Mouse (Mus musculus): ENCODE measurements around the gene Mrpl49.

Gene Mrpl49

DNA sequence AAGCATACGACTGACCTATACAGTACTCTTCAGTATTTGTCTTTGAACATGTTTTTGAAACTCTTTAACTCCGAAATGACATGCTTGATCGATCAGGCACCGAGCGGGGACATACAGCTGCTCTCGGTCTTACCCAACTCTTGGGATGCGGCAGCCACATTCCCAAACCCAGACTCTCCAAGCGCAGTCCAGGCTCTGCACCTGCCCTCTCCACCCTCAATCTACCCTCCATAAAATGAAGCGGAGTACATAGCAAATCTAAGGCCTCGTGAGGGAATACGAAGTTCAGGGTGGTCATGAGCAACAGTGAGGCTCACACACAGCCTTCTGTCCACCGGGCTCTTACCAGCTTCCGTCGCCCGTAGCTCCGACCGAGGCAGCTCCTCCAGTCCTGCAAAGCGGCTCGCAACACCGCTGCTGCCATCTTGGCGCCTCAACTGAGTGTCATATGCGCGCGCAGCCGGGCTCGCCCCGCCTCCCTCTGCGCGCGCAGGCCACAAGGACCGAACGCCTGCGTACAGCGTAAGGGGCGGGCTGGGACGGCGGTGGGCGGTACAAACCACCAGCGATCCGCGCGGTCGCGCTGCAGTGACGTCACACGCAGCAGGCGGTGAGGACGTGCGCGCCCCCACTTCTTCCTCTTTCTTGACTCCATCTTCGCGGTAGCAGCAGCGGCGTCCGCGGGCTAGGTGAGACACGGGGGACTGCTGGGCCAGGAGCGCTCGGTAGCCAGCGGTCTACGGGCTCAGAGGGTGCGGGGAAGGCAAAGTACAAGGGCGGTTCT lies at the start of gene Mrpl49, which contains the start of gene Fau:
Gene Mrpl49 (minus strand): TSS at position 473 of the 784 bp plus-strand sequence.
Gene Fau (plus strand): TSS at position 532 of the 784 bp plus-strand sequence.
- peak; percentile 100 for DNase-seq (ENCODE audit: low read depth, low spot score)

DNA sequence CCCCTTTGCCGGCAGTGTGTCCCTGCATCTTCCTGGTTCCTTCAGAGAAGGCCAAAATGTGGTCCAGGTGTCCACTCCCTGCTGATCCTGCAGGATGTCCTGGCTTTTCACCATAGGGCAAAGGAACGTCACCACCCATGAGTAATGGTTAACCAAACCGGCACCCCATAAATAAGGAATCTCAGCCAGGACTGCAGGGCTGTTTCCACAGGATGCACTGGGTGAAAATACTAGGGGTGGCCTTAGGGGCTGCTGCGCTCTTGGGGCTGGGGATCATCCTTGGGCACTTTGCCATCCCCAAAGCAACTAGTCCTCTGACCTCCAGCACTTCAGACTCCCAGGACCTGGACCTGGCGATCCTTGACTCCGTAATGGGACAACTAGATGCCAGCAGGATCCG lies 48.0 kb upstream of the Mrpl49 start, which contains the start of gene Naaladl1:
Gene Naaladl1 (plus strand): TSS at position 197 of the 400 bp plus-strand sequence.
- DNase-seq (ENCODE audit: low read depth, low spot score) = no peak

DNA sequence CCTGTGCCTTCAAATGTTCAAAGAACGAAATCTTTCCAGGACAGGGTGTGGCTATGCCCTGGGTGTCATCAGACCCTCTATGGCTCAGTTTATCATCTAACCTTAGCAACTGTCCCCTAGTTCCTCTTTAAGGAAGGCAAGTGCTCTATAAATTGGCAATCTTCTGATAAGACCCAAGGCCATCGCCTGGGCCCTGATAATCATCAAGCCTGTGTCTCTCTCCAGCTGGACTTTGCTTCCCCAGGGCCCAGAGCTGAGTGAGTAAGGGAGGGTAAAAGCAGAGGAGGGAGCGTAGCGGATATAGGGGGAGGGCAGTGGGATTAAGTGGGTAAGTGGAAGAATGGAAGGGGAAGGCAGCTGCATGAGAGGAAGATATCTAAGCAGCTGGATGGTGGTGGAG lies 46.9 kb upstream of the Mrpl49 start:
- DNase-seq (ENCODE audit: low read depth, low spot score) = no peak

DNA sequence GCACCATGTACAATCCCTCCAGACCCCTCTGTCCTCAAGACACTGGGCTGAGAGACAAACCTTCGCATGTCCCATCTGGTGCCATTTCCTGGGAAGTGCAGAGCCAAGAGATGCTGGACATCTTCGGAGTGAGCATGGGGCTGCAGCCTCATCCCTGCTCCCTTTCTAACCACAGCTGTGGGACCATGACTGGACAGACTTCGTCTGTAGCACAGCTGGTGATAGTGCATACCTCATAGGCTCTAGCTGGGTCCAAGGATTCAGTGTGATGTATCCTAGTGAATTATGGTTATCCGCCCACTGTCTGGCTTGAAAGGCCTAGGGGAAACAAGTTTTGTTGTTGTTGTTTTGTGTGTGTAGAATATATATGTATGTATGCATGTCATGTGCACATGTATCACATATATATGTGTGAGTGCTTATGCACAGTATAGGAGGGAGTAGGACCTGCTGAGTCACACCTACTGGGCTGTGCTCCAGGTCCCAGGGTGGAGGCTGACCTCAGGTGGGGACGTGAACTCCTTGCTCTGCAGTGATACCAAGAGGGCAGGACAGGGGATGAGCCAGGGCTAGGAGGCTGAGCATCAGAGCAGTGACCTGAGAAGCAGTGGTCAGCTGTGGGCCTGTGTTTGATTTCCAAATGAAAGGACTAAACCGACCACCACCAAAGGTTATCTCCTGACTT lies 44.7 kb upstream of the Mrpl49 start:
- DNase-seq (ENCODE audit: low read depth, low spot score) = no peak

DNA sequence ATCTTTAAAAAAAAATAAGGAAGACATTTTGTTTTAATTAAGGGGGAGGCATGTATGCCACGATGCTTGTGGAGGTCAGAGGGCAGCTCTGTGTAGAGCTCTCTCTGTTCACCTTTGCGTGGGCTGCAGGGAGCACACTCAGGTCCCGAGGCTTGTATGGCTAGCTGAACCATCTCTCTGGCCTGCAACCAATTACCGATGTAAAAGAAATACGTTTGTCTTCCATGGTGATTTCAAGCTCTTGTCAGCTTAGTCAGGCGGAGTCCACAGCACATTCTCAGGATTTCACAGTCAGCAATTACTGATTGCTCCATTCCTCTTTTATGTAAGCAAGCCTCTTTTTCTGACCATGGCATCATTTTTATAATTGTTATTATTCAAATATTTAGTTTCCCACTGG lies 43.6 kb upstream of the Mrpl49 start:
- no peak for DNase-seq (ENCODE audit: low read depth, low spot score)

DNA sequence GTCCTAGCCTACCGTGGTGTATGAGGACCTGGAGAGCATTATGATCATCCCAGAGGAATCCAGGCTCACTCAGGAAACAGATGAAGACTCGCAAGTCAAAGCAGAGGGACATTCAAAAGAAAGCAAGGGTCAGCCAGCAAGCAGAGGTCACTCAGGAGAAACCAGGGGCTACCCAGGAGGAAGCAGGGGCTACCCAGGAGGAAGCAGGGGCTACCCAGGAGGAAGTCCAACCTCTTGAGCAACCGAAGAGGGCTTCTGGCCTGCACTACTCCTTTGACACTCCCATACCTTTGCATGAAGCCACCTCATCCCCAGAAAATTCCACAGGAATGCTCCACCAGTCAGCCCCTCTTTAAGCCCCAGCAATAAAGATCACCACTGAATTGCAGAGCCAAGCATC lies 40.3 kb upstream of the Mrpl49 start:
- no peak for DNase-seq (ENCODE audit: low read depth, low spot score)

DNA sequence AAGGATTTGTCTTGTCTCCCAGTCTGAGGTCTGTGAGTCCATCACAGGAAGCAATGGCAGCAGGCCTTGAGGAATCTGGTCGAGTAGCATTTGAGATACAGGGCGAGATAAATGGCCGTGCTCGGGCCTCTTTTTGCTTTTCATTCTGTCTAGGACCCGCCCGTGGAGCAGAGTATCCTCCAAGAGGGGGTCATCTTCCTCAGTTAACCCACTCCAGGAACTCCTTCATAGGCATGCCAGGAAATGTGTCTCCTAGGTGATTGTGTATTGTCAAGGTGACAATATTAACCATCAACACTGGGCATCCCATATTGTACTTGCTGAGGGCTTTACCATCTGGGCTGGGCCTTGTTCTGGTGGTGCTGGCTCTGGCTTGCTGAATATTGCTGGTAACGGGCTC lies 36.5 kb upstream of the Mrpl49 start, which contains the start of gene AC131692.1:
Gene AC131692.1 (plus strand): TSS at position 301 of the 400 bp plus-strand sequence.
- DNase-seq (ENCODE audit: low read depth, low spot score) = no peak

DNA sequence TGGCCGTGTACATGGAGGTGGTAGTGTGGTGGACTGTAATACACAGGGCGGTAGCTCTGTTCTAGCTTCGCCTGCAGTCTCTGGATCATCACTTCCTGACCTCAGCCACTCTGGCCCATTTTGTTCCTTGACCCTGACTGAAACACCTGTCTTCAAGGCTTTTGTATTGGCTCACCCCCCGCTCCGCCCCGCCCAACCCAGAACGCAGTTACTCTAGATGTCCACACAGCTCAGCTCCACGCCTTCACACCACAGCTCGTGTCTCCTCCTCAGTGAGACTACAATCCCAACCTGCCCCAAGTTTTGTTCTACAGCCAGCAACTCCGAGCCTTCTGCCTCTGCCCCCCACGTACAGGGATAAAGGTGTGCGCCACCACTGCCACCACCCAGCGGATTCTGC lies 31.3 kb upstream of the Mrpl49 start:
- DNase-seq (ENCODE audit: low read depth, low spot score) = no peak

DNA sequence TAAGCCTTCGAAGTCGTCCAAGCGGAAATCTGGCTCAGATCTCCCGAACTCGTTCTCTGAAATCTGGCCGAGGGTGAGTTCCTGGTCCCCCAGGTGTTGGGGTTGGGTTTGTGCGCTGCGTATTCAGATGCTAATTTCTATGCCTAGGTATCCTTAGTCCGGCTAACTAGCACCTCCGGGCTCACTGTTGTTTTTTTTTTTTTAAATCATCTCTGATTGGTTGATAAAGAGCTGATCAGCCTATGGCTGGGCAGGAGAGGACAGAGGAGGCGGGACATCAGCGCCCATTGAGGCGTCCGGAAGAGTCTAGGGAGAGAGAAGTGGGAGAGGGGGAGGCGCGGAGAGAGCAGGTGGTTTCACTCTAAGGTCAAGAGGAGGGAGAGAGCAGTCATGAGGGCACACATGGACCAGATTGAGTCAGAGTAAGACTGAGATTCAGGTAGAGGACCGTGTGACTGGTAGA lies 27.9 kb upstream of the Mrpl49 start:
- peak; percentile 83 for DNase-seq (ENCODE audit: low read depth, low spot score)

DNA sequence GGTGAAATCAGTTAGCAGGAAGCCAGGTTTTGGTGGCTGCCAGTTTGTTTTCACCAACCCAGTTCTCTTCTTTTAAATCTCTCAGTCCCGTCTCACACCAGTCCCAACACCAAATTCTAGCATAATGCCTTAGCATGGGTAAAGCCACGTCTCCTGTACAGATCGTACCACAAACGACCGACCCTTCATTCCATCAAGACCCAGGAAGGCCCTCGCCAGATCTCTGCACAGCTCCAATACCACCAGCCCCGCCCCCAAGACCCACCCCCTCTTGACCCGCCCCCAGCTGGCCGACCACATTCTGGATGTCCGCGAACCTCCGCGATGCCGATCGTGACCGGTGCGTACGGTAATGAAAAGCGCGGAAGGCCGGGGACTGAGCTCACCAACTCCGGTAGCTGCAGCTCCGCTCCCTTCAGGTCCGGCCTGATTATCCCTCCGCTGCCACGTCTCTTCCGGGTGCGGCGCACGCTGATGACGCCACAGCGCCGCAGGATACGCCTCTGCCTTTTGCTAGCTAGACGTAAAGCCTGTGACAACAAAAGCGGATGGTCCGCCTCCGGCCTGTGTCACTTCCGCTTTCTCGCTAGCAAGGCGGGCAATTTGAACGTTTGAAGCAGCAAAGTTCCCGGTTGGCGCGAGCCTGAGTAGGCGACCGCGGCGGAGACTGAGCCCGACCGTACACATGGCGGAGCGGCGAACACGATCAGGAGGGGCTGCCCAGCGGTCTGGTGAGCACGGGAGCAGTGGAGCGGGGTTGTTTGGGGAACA lies 27.1 kb upstream of the Mrpl49 start, which contains the start of the genes Zfpl1 and Cdca5:
Gene Zfpl1 (minus strand): TSS at position 479 of the 771 bp plus-strand sequence.
Gene Cdca5 (plus strand): TSS at position 506 of the 771 bp plus-strand sequence.
- DNase-seq (ENCODE audit: low read depth, low spot score) = peak; percentile 99

DNA sequence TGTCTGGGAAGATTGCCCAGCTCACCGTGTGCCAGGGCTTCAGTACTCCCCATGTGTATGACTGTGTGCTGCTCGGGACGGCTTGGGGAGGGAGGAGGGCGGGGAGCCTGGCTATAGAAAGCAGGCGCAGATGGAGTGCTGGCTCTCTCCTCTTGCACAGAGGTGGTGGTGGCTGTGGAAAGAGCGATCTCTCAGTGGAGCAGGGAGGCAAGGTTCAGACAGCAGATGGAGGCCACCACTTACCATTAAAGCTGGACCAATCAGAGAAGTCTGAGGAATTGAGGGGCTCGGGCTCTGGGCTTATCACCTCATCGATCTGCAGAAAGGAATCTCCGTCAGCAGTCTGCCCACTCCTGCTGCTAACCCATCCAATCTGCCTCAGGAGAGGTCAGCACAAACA lies 24.6 kb upstream of the Mrpl49 start, which contains the start of gene Gm28374:
Gene Gm28374 (minus strand): TSS at position 101 of the 400 bp plus-strand sequence.
- no peak for DNase-seq (ENCODE audit: low read depth, low spot score)

DNA sequence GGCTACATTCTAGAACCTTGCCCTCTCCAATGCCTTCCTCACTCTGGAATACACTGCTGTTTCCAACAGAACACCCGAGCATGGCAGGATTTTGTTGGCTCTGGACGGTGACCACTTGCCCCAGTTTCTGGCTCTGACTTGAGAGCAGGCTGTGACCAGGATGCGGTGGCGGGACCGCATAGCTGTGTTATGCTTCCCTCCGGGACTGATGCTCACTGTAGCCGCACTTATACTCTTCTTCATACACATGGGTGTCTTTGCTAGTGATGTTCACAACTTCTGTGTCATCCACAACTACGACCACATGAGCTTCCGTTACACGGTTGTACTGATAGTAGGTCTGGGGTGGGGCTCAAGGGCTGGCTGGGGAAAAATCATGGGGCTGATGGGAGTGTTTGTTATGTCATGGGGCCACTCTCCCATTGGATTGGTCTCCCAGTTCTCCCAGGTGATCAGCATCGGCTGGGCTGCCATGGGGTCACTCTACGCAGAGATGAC lies 22.4 kb upstream of the Mrpl49 start, which contains the start of gene Tmem262:
Gene Tmem262 (plus strand): TSS at position 51 of the 498 bp plus-strand sequence.
- DNase-seq (ENCODE audit: low read depth, low spot score) = no peak

DNA sequence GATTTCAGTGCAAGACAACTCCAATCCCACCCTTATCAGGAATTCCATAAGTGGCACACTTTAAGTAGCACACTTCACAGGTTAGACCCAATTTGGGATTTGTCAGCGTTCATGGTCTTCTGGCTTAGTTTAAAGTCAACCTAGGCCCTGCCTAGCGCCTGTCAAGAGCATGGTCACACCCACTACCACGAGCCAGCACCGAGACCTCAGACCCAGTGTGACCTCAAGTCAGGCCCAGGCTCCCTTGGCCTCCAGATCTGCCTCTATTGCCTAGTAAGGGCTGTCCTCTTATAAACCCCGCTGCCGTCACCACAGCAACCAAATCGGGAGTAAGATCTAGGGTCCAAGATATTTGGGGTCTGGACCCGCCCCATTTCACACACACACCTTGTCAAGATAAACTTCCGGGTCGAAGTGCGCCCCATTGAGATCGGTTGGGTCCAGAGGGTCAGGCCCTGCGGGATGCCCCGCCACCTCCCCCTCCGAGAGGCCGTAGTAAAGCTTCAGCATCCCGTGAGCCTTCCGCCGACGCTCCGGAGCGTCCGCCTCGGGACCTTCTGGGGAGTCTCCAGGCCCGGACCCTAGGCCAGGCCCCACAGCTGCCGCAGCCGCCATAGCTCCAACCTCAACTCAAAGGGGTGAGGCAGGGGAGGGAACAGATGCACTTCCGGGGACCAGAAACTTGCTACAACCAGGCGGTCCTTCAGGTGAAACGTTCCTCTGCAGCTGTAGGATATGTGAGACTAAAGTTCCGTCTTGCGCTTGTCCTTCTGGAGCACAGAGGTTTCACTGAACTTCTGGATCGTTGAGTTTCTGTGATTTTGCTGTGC lies 19.2 kb upstream of the Mrpl49 start, which contains the start of gene Vps51:
Gene Vps51 (minus strand): TSS at position 668 of the 830 bp plus-strand sequence.
- DNase-seq (ENCODE audit: low read depth, low spot score) = peak; percentile 94

DNA sequence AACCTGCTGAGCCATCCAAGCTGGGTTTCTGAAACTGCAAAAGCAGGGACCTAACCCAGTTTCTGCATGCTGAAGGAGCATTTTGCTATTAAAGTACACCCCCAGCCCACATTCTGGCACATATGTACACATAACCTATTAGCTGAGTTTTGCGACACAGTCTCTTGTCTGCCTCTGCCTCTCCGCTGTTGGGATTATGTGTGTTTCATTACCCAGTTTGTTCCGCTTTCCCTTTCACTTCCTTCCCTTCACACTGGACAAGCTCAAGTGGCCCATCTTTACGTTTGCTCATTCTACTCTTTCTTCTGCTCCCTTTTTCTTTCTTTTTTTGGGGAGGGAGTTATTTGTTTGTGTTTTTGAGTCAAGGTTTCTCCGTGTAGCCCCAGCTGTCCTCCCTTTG lies 16.3 kb upstream of the Mrpl49 start:
- no peak for DNase-seq (ENCODE audit: low read depth, low spot score)

DNA sequence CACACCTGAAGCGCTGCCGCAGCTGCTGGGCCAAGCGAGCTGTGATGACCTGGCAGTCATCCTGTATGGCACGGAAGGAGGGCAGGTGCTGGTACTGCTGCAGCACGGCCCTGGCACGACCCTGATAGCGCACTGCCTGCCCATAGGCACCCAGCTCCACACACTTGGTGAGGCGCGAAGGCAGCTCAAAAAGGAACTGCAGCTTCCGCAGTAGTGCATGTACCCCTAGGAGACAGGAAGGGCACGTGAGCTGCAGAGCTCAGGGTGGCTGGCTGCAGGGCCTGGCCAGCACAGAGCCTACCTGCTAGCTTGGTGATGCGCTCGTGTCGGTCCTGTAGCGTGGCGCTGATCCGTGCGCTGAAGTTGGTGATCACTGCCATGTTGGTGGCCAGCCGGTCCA lies 13.7 kb upstream of the Mrpl49 start:
- DNase-seq (ENCODE audit: low read depth, low spot score) = peak; percentile 33

DNA sequence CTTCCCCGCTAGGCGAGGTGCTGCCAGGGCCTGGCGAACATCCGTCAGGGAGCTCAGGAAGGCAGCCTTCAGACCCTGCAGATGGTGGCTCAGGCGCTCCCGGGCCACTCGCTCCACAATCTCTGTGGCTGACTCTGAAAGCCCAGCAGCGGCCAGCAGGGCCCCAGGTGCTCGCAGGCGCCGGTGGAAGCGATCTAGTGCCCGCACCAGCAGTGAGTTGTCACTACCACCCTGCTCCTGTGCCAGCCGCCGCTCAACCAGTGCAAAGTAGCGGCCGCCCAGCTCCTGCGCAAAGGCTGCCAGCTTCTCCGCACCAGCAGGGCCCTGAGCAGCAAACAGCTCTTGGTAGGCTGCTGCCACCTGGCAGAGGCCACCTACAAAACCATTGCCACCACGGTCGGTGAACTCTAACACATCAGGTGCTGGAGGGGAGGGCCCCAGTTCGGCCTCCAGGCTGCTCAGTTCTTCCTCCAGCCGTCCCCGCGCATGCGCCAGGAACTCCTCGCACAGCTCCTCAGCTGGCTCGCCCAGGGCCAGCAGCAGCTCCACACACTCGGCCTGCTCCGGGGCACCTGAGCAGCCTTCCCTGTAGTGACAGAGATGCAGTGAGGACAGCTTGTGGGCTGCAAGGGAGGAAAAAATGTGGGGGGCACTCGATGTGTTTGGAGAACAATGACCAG lies 13.1 kb upstream of the Mrpl49 start:
- peak; percentile 61 for DNase-seq (ENCODE audit: low read depth, low spot score)

DNA sequence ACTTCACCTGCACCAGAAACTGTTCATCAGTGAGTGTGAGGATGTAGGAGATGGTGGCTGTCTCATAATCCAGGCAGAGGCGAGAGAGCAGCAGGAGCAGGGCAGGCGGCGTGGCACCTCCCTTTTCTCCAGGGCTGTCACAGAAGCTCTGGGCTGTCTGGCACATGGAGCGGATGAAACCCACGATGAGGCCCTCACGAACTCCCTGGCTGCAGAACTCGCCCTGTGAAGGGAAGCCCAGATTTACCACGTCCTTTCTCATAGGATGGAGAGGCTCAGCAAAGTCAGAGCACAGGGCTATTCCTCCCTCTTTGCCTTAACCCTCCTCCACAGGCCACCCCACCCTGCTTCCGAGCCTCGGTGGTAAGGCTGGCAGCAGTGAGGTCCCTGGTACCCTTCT lies 12.3 kb upstream of the Mrpl49 start:
- DNase-seq (ENCODE audit: low read depth, low spot score) = no peak

DNA sequence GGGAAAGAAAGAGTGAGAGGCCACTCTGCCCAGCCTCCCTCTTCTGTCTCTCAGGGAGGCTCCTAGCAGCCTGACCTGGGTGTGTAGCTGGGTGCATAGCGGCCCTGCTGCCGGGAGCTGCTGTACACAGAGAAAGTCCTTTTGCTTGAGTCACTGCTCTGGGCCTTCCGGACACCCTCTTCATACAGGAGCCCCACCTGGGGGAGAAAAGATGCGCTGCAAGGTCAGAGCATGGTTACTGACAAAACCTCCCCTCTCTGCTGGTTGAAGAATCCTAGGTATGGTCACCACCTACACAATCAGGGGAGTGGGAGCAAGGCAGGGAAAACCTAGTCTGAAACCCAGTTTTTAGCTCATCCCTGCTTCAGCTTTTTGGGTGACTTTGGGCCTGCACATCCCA lies 11.4 kb upstream of the Mrpl49 start:
- no peak for DNase-seq (ENCODE audit: low read depth, low spot score)

DNA sequence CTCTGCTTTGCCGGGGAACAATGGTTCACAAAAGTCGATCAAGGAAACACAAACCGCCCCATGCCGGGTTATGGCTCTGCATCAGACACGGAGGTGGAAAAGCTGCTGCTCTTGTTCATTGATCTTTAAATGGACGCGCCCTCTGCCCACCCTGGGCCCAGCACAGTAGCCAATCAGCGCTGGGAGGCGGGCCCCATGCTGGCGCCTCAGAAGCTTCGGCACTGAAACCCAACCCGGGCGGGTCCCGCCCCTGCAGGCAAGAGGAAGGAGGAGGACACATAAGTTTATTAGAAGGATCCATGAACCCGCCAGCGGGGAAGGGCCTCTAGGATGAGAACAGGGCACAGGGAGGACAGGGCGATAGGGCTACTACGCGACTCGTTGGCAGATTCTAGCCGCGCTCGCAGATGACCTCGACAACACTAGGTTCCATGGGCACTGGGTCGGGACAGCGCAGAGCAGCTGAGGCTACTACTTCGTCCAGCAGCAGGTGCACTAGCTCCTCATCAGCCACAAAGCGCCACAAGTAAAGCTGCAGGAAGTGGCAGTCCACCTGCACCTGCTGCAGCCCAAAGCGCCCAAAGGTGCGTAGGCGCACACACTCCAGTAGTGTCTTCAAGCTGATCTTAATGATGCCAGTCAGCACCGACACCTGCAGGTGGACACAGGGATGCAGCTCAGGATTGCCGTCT lies 10.3 kb upstream of the Mrpl49 start, which contains the start of gene Tm7sf2:
Gene Tm7sf2 (minus strand): TSS at position 650 of the 692 bp plus-strand sequence.
- peak; percentile 91 for DNase-seq (ENCODE audit: low read depth, low spot score)

All from CD4-positive, CD25-positive, alpha-beta regulatory T cell, adult 2 months (primary cell).